Mouse (Mus musculus) heart, embryonic 10.5 days (tissue): ENCODE results near the gene Clpp. TPM values are rescaled to one million over a fixed set of nuclear protein-coding genes. Genes with fewer than 3 reads are reported as not detected.

ENCODE experiments used
- DNase-seq: peaks from one replicate; pipeline ENCODE4 v3.0.0-alpha.2; 2017; ENCODE audit warnings: low spot score
- H3K27ac ChIP-seq: fragments of 300-500 bp; sonication (generic); 2 replicates; pipeline ENCODE4 v1.5.1; 2016; ENCODE audit warnings: mild to moderate bottlenecking
- H3K27me3 ChIP-seq: fragments of 300-500 bp; sonication (generic); 2 replicates; pipeline ENCODE4 v1.6.1; 2016; ENCODE audit warnings: mild to moderate bottlenecking; ENCODE audit not compliant: poor library complexity, insufficient read depth, severe bottlenecking
- H3K36me3 ChIP-seq: fragments of 300-500 bp; sonication (generic); 2 replicates; pipeline ENCODE4 v1.6.1; 2016; ENCODE audit warnings: mild to moderate bottlenecking, moderate library complexity
- H3K4me1 ChIP-seq: fragments of 300-500 bp; sonication (generic); 2 replicates; pipeline ENCODE4 v1.6.1; 2016; ENCODE audit warnings: mild to moderate bottlenecking
- H3K4me3 ChIP-seq: fragments of 300-500 bp; sonication (generic); 2 replicates; pipeline ENCODE4 v1.5.1; 2016; ENCODE audit warnings: mild to moderate bottlenecking, moderate library complexity
- H3K9me3 ChIP-seq: fragments of 300-500 bp; sonication (generic); 2 replicates; pipeline ENCODE4 v1.6.1; 2016; ENCODE audit warnings: mild to moderate bottlenecking, moderate library complexity
- WGBS: fragments of 180-500 bp; shearing (Covaris S2); methylation state at CpG from one replicate; pipeline ENCODE4 v1.1.7; 2016; 5-methylcytosine and 5-hydroxymethylcytosine counted together
- polyA plus RNA-seq: library from polyadenylated mRNA; unstranded; fragments of >200 nt; fragmentation: Nextera tagmentation; extraction: Ambion mirVana; gene quantifications from 2 replicates; pipeline ENCODE4 v1.2.1, GENCODE M21; 2016

Gene Clpp
- polyA plus RNA-seq, 1 experiment from 2014 or later: 165 TPM

DNA sequence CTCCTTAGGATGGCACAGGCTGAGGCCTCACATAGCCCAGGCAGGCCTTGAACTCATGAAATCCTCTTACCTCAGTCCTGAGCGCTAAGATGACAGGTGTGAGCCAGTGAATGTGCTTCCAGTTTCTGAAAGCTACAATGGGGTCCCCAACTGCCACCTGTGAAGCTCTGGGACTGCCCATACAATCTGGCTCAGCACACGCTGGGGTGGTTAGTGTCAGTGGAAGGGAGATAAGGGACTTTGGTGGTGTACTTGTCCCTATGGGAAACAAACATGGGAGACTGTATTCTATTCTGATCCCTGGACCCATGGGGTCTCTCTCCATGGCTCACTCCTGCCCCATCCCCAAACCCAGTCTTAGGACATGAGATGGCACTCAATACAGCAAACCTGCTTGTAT is 29.6 kb downstream of the Clpp start:
- Histone ChIP-seq H3K4me3 (no peak overlapping the region), H3K27ac (no peak overlapping the region), H3K27me3 (no peaks in the 10 kb centered on the region), H3K4me1 (no peaks in the 10 kb centered on the region), H3K9me3 (no peaks in the 10 kb centered on the region), H3K36me3 (peaks cover 57% of the 10 kb centered on the region)
- no peak for DNase-seq
- WGBS: 75% methylated on average over 2 of the region's 2 CpGs

DNA sequence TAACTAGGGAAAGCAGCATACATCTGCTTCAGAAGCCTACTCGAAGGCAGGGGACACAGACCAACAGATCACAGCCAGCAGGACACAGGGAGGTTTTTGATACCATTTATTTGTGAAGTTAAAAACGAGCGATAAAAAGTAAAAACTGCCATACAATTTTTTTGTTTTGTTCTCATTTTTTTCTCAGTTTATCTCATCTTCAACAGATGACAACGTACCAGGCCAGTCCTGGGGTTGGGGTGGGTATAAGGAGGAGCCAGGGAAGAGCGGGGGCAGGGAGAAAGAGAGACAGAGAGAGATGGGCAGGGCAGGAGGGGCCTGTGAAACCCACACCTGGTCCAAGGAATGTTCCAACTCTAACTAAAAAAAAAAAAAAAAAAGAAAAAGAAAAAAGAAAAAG is 30.9 kb downstream of the Clpp start:
- Histone ChIP-seq H3K9me3 (no peaks in the 10 kb centered on the region), H3K36me3 (peaks cover 70% of the 10 kb centered on the region)
- WGBS: 91% methylated on average over 5 of the region's 5 CpGs

DNA sequence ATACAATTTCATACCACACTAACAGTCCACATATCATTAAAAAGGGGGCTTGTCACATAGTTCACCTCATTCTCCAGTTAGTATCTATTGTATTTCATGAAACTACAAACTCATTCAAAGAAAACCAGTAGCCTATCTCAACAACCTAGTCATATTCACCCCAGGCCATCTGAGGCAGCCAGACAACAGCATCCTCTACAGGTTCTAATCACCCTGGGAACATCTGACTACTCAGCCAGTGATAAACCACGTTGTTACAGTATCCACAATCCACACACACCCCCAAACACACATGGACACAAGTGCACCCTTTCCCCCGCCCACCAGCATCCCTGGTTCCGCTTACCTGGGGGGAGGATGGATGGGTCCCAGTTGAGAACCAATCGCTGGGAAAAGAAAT is 37.4 kb downstream of the Clpp start:
- H3K27me3 ChIP-seq: no peaks in the 10 kb centered on the region
- H3K9me3 ChIP-seq: no peaks in the 10 kb centered on the region
- WGBS: 88% methylated on average over 4 of the region's 4 CpGs
- H3K27ac ChIP-seq: no peak overlapping the region
- H3K4me1 ChIP-seq: peaks cover 15% of the 10 kb centered on the region
- H3K36me3 ChIP-seq: peaks cover 69% of the 10 kb centered on the region
- DNase-seq: no peak
- no peak overlapping the region for H3K4me3 ChIP-seq

More for the DNA sequence above, 30.9 kb downstream of the Clpp start:
- Histone ChIP-seq H3K4me1 (no peaks in the 10 kb centered on the region), H3K4me3 (no peak overlapping the region), H3K27ac (no peak overlapping the region), H3K27me3 (no peaks in the 10 kb centered on the region)
- DNase-seq: no peak

DNA sequence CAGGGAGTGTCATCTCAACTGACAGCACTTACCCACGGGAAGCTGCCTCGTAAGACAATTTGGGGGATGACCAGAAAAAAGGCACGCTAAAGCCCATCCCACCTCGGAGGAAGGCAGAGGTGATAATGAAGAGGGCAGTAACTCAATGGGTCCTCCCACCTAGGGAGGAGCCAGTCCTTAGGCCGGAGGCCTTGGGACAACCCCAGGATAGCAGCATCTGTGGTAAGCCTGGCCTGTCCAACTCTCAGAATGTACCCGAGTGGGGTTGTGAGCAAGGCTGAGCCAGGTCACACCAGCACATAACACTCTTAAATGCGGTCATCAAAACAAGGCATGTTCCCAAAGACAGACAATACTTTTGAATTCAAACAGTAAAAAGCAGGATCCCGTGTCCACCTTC is 39.6 kb downstream of the Clpp start:
- Histone ChIP-seq H3K4me3 (peak overlapping the region; percentile 92), H3K27ac (peak overlapping the region; percentile 98), H3K4me1 (peaks cover 18% of the 10 kb centered on the region), H3K36me3 (peaks cover 47% of the 10 kb centered on the region), H3K27me3 (no peaks in the 10 kb centered on the region), H3K9me3 (no peaks in the 10 kb centered on the region)
- DNase-seq: no peak
- WGBS: 28% methylated on average over 8 of the region's 8 CpGs

DNA sequence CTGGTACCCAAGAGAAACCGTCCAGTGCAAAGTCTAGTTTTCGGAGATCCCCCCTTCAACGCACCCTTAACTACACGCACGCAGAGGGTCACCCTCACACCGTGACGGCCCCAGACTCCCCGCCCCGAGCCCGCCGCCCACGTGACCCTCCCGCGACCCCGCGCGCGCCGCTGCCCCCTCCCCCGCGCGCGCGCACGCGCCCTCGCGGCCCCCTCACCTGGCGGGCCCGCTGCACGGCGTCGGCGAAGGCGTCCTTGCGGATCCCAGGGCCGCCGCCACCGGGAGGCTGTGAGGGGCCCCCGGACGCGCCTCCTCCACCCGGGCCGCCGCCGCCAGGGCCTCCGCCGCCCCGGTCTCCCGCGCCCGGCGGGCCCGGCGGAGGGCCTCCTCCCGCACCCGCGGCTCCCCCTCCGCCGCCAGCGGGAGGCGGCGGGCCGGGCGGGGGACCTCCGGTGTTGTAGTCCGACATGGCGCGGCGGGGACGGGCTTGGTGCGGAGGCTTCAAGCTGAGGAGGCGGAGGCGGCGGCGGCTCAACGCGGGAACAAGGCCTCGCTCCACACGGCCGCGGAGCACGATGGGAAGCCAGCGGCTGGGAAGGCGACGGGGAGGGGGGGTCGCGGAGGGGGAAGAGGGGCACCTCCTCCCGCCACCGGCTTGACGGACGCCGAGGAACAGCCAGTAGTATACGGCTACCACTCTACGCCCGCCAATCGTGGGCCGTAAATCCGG is 41.0 kb downstream of the Clpp start, which contains the start of gene Khsrp:
Khsrp (minus strand) TSS at position 592 of the 730 bp plus-strand sequence.
- H3K27ac ChIP-seq: peak within 1 kb of the TSS; percentile 98
- H3K27me3 ChIP-seq: no peaks in the 10 kb centered on the region
- WGBS: under 1% methylated on average over 97 of the region's 99 CpGs
- H3K4me1 ChIP-seq: peaks cover 18% of the 10 kb centered on the region
- H3K36me3 ChIP-seq: peaks cover 33% of the 10 kb centered on the region
- H3K9me3 ChIP-seq: no peaks in the 10 kb centered on the region
- H3K4me3 ChIP-seq: peak within 1 kb of the TSS; percentile 92
- no peak for DNase-seq

DNA sequence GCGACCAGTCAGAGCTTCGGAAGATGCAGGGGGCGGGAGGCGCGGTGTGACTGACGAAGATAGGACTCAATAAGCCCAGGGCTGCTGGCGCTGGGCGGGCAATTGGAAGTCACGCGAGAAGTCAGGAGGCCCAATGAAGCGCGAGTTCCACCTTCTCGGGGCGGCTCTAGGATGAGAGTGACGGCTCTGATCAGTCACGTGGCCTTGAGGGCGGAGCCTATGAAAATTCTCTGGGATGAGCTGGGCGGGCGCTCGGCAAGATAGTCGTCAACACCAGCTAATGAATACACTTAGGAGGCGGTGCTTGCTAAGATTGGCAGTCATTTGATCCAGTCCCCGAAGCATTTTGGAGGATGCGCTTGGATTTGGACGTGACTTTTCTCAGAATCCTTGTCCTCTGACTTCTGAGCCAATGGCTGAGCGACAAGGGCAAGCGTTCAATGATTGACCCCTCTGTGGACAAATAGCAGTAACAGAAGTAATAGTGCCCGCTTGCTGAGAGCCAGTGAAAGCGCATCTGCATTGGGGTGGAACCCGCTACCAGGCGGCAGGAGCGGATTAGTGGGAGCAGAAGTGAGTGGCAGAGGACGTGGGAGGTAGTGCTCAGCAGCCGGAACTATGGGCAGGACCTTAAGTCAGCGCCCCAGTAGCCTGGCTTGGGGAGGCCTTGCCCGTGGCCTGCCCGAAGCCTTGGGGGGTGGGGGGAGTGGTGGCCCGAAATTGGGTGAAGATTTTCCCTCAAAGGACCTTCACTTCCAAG is 41.7 kb downstream of the Clpp start:
- peak; percentile 100 for DNase-seq
- H3K36me3 ChIP-seq: peaks cover 25% of the 10 kb centered on the region
- H3K27ac ChIP-seq: peak overlapping the region; percentile 98
- under 1% methylated on average over 38 of the region's 38 CpGs for WGBS
- H3K27me3 ChIP-seq: peaks cover 3% of the 10 kb centered on the region; the same call in 1 of the 2 replicates
- H3K4me1 ChIP-seq: peaks cover 18% of the 10 kb centered on the region
- peak overlapping the region; percentile 92 for H3K4me3 ChIP-seq
- H3K9me3 ChIP-seq: no peaks in the 10 kb centered on the region

DNA sequence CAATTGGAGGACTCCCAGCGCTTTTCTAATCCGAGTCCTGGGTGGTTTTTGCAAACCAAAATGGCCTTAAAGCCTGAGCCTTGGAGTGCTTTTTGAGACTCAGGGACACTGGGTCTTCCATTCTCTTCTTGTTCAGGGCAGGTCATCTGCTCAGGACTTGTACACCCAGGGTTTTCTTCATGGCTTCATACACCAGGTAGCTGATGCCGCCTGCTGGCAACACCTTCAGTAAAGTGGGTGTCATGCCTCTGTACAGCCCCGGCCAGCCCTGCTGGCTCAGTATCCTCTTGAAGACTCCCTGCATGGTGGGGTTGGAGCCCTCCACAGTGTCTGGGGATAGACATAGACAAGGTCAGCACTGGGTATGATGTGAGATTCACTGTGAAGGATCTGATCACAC is 42.7 kb downstream of the Clpp start:
- WGBS: 88% methylated on average over 4 of the region's 4 CpGs

DNA sequence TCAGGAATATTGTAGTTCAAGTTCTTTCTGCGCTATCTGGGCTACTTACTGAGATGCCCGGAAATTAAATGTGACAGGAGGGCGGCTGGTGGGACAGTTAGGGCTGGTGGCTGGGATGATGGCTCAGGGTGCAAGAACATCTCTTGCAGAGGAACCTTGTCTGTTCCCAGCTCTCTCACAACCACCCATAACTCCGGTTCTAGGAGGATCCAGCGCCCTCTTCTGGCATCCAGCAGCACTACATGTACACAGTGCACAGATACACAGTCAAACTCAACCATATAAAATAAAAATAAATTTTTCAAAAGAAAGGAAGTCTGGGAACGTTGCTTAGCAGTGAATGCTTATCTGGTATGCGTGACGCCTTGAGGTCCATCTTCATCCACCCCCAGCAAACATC is 48.9 kb downstream of the Clpp start:
- 31% methylated on average over 8 of the region's 8 CpGs for WGBS
- Histone ChIP-seq H3K9me3 (no peaks in the 10 kb centered on the region), H3K36me3 (no peaks in the 10 kb centered on the region), H3K27me3 (peaks cover 29% of the 10 kb centered on the region), H3K4me3 (no peak overlapping the region), H3K4me1 (peaks cover 11% of the 10 kb centered on the region), H3K27ac (no peak overlapping the region)
- DNase-seq: no peak

More for the DNA sequence above, 42.7 kb downstream of the Clpp start:
- Histone ChIP-seq H3K9me3 (no peaks in the 10 kb centered on the region), H3K36me3 (peaks cover 15% of the 10 kb centered on the region), H3K27ac (0 out of 2 replicates have a peak overlapping the region, but pooled peaks have one; percentile 91), H3K4me3 (peak overlapping the region; percentile 92; the same call in 1 of the 2 replicates), H3K4me1 (peaks cover 18% of the 10 kb centered on the region), H3K27me3 (peaks cover 13% of the 10 kb centered on the region)
- DNase-seq: no peak

DNA sequence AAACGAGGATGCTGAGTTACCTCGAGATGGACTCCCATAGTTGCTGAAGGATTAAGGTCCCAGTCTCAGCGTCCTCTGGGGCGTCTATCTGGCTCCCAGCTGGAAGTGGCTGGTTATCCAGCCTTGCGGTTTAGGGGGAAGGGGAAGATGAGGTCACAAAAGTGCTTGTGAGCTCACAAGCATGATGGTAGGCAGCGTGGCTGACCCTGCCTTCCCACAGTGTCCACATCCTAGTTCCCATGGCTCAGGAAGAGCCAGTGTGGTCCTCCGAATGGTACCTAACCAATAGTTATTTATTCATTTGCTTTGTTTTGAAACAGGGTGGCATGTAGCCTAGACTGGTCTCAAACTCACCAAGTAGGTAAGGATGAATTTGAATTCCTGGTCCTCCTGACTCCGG is 51.4 kb downstream of the Clpp start, which contains the start of gene Slc25a41:
Slc25a41 (minus strand) TSS at position 101 of the 400 bp plus-strand sequence.
- Histone ChIP-seq H3K4me1 (peaks cover 11% of the 10 kb centered on the region), H3K36me3 (0 out of 2 replicates have a peak, but pooled peaks cover 6% of the 10 kb centered on the region), H3K27me3 (peaks cover 29% of the 10 kb centered on the region), H3K4me3 (no peak within 1 kb of the TSS), H3K9me3 (no peaks in the 10 kb centered on the region), H3K27ac (no peak within 1 kb of the TSS)
- 62% methylated on average over 8 of the region's 8 CpGs for WGBS
- no peak for DNase-seq

Other genes starting within 250 kb of the Clpp start
- gene Nrtn, start 232.8 kb upstream of the Clpp start, polyA plus RNA-seq: 3.3 and 7.4 TPM in 2 replicates
- gene Dus3l, start 225.5 kb upstream of the Clpp start, polyA plus RNA-seq: 39.6 and 41.4 TPM in 2 replicates
- gene Prr22, start 220.1 kb upstream of the Clpp start, polyA plus RNA-seq: 1.3 and 2.1 TPM in 2 replicates
- gene Rfx2, start 159.3 kb upstream of the Clpp start, polyA plus RNA-seq: 4.0 and 4.8 TPM in 2 replicates
- not detected in 2 replicates for gene Acsbg2, start 115.9 kb upstream of the Clpp start, polyA plus RNA-seq
- gene 1700061G19Rik, start 114.8 kb upstream of the Clpp start, polyA plus RNA-seq: 0.33 and 0.40 TPM in 2 replicates
- 42.3 and 46.0 TPM in 2 replicates for gene Mllt1, start 54.9 kb upstream of the Clpp start, polyA plus RNA-seq
- gene Acer1, start 8.2 kb upstream of the Clpp start, polyA plus RNA-seq: not detected in 2 replicates
- gene Alkbh7, start 7.0 kb downstream of the Clpp start, polyA plus RNA-seq: 49.6 and 59.7 TPM in 2 replicates
- gene Pspn, start 9.7 kb downstream of the Clpp start, polyA plus RNA-seq: 0.53 TPM in 1 of 2 replicates, not detected in the other
- gene Gtf2f1, start 21.0 kb downstream of the Clpp start, polyA plus RNA-seq: 39.4 and 56.0 TPM in 2 replicates
- gene Gm17949, start 21.2 kb downstream of the Clpp start, polyA plus RNA-seq: 0.12 and 0.36 TPM in 2 replicates
- 30.1 and 31.3 TPM in 2 replicates for gene Khsrp, start 41.2 kb downstream of the Clpp start, polyA plus RNA-seq
- not detected in 2 replicates for gene Slc25a41, start 51.3 kb downstream of the Clpp start, polyA plus RNA-seq
- gene Crb3, start 68.8 kb downstream of the Clpp start, polyA plus RNA-seq: 0.65 and 3.6 TPM in 2 replicates
- 8.6 and 8.7 TPM in 2 replicates for gene Slc25a23, start 69.6 kb downstream of the Clpp start, polyA plus RNA-seq
- gene Dennd1c, start 88.2 kb downstream of the Clpp start, polyA plus RNA-seq: 0.68 and 2.2 TPM in 2 replicates
- 9.1 and 14.7 TPM in 2 replicates for gene Tubb4a, start 97.5 kb downstream of the Clpp start, polyA plus RNA-seq
- gene Tnfsf9, start 115.0 kb downstream of the Clpp start, polyA plus RNA-seq: 5.7 and 7.0 TPM in 2 replicates
- gene Cd70, start 159.5 kb downstream of the Clpp start, polyA plus RNA-seq: not detected in 2 replicates
- gene Tnfsf14, start 203.9 kb downstream of the Clpp start, polyA plus RNA-seq: 0.27 and 0.28 TPM in 2 replicates
- gene C3, start 237.8 kb downstream of the Clpp start, polyA plus RNA-seq: 0.46 and 5.3 TPM in 2 replicates